Mouse (Mus musculus) forebrain, embryonic 11.5 days (tissue): ENCODE measurements around the gene Dctn3. TPM values are rescaled to one million over a fixed set of nuclear protein-coding genes. Genes with fewer than 3 reads are reported as not detected.
"Not testable (repeated sequence)": the region's sequence is repeated elsewhere in the genome, so short reads cannot be mapped to it uniquely, and the experiment has no call there.

Source experiments
- ATAC-seq: fragments of 200-750 bp; cut with Nextera tagmentation; replicated peaks from 2 replicates; pipeline ENCODE4 v1.8.0; 2017; ENCODE audit warnings: moderate TSS enrichment; ENCODE audit not compliant: low FRiP score
- DNase-seq: peaks from one replicate; pipeline ENCODE4 v3.0.0-alpha.2; 2017; ENCODE audit warnings: low spot score
- H3K27ac ChIP-seq: fragments of 300-500 bp; sonication (generic); 2 replicates; pipeline ENCODE4 v1.5.1; 2014; ENCODE audit warnings: low read depth, low read length
- H3K27me3 ChIP-seq: fragments of 300-500 bp; sonication (generic); 2 replicates; pipeline ENCODE4 v1.6.1; 2014; ENCODE audit warnings: mild to moderate bottlenecking, low read length, mixed read lengths; ENCODE audit not compliant: control insufficient read depth, insufficient read depth
- H3K36me3 ChIP-seq: fragments of 300-500 bp; sonication (generic); 2 replicates; pipeline ENCODE4 v1.6.1; 2014; ENCODE audit warnings: mild to moderate bottlenecking, low read length, moderate library complexity, mixed read lengths; ENCODE audit not compliant: control insufficient read depth, insufficient read depth
- H3K4me1 ChIP-seq: fragments of 300-500 bp; sonication (generic); replicated peaks from 2 replicates; pipeline ENCODE4 v1.6.1; 2014; ENCODE audit warnings: low read length, mixed read lengths; ENCODE audit not compliant: control insufficient read depth, insufficient read depth
- H3K4me2 ChIP-seq: fragments of 300-500 bp; sonication (generic); 2 replicates; pipeline ENCODE4 v1.6.1; 2014; ENCODE audit warnings: low read depth, mild to moderate bottlenecking, low read length, moderate library complexity, mixed read lengths; ENCODE audit not compliant: severe bottlenecking
- H3K4me3 ChIP-seq: fragments of 300-500 bp; sonication (generic); 2 replicates; pipeline ENCODE4 v1.5.1; 2014; ENCODE audit warnings: low read depth, low read length
- H3K9ac ChIP-seq: fragments of 300-500 bp; sonication (generic); 2 replicates; pipeline ENCODE4 v1.6.1; 2014; ENCODE audit warnings: low read length
- H3K9me3 ChIP-seq: fragments of 300-500 bp; sonication (generic); 2 replicates; pipeline ENCODE4 v1.6.1; 2016; ENCODE audit warnings: low read length, mixed read lengths; ENCODE audit not compliant: control insufficient read depth
- WGBS: fragments of 180-500 bp; shearing (Covaris S2); extraction: QIAGEN DNeasy Blood & Tissue Kit; methylation state at CpG from one replicate; pipeline ENCODE4 v1.1.7; 2014; 5-methylcytosine and 5-hydroxymethylcytosine counted together
- polyA plus RNA-seq: library from polyadenylated mRNA; unstranded; fragments of >200 nt; fragmentation: Nextera tagmentation; extraction: Ambion mirVana; gene quantifications from 2 replicates; pipeline ENCODE4 v1.2.1, GENCODE M21; 2014

Dctn3 gene
- polyA plus RNA-seq, 1 experiment from 2014 or later: 135 TPM

DNA sequence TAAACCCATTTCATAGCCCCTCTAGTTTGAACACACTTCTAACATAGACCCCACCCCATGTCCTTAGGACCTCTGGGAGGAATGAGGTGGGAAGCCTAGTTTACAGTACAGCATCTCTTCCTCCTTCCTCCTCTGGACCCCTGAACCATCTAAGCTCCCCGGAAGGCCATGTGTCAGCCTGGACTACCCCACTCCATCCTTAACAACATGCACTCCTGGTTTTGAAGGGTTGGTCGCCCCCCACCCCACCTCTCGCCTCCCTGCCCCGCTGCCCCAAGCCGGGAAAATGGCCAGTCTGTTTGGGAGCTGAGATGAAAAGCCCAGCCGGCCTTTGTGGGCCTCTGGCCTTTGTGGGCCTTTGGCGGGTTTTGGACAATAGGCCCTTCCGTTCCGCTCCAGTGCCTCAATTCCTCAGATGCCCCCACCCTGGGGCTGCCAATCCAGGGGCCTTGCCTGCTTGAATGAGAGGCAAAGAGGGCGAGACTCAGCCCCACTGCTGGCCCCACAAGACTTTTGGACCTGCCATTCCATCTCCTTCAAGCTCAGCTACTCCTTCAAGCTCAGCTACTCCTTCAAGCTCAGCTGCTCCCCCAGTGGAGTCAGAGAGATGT, 37.0 kb downstream of the Dctn3 start:
- DNase-seq (peak; percentile 77), ATAC-seq (peak; percentile 71)
- not testable (repeated sequence) for H3K9ac ChIP-seq, H3K36me3 ChIP-seq, H3K4me2 ChIP-seq, H3K27me3 ChIP-seq, H3K9me3 ChIP-seq, H3K4me3 ChIP-seq
- peaks cover 12% of the 10 kb centered on the region for H3K4me1 ChIP-seq
- H3K27ac ChIP-seq: peak overlapping the region; percentile 72; the same call in 1 of the 2 replicates
- WGBS: 3% methylated on average over 8 of the region's 10 CpGs

DNA sequence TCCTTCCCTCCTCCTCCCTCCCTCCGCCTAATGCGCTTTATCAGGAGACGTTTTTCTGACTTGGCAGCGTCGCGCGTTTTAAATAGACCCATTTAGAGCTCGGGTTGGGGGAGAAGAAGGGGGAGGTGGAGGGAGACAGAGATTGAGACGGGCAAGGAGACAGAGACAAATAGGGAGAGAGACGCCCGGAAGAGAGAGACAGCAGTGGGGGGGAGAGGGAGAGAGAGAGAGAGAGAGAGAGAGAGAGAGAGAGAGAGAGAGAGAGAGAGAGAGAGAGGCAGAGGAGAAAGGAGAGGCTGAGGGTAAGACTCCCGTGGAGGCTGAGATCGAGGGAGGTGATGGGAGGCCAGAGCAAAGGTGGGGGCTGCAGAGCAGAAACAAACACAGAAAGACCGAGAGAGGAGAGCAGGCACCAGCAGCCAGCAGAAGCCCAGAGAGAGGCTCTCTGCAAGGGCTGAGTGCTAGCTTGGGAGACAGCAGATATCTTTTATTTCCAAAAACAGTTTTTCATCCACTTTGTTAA, 38.0 kb downstream of the Dctn3 start:
- 1% methylated on average over 14 of the region's 14 CpGs for WGBS
- H3K9ac ChIP-seq, H3K27me3 ChIP-seq, H3K36me3 ChIP-seq, H3K4me3 ChIP-seq, ATAC-seq, H3K4me2 ChIP-seq, H3K9me3 ChIP-seq: not testable (repeated sequence)
- peak overlapping the region; percentile 64; the same call in 1 of the 2 replicates for H3K27ac ChIP-seq
- peaks cover 16% of the 10 kb centered on the region for H3K4me1 ChIP-seq
- peak; percentile 59 for DNase-seq

DNA sequence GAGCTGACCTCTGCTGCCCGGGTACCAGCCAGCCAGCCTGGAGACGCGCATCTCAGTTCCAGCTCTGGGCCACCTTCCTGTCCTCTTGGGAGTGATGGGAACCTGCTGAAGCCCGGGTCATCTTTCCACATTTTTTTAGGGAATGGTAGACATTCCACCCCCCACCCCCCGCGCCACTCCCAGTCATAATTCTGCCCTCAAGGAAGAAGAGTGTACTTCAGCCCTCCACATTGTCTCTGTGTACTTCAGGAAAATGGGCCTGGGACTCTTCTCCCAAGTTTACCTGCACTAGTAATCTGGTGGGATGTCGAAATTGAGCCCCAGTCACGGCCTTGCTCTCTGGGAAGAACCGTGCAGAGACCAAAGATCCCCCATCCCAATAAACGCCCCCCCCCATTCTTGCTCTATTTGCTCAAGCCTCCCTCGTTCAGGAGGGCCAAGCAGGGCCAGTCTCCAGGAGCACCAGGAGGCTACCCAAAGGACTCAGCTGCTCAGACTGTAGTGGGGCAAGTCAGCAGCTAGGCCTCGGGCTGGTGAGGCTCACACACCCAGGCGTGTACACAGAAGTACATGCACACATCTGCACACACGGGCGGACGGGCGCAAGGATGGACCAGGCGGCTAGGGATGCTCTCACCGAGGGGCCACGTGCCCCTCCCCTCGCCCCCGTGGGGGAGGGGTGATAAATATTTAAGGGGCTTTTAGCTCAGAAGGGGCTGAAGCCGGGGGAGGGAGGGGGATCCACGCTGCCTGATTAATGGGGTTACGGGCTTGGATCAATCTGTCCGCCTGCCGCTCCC, 38.6 kb downstream of the Dctn3 start:
- peak; percentile 75 for DNase-seq

DNA sequence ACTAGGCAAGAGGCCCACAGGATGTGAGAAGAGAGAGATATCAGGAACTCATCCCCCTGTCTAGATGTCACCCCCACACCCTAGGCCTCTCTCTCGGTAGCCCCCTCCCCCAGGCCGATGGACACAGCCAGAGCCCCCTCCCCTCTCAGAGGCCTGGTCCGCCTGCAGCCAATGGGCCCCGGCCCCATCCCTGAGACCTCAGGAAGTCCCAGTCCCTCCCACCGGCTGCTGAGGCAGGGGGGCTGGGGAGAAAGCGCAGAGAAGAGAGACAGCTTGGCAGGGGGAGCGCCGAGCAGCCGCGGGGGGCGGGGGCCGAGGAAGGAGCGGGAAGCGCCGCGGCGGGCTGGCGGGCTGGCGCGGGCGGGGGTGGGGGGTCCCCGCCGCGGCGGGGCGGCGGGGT, 39.7 kb downstream of the Dctn3 start:
- WGBS: no CpG with 5 or more reads among the region's 27 CpGs
- not testable (repeated sequence) for H3K4me3 ChIP-seq

More for the DNA sequence above, 38.6 kb downstream of the Dctn3 start:
- not testable (repeated sequence) for H3K9ac ChIP-seq, H3K36me3 ChIP-seq, H3K27me3 ChIP-seq, H3K4me3 ChIP-seq, H3K9me3 ChIP-seq
- Histone ChIP-seq H3K4me2 (0 out of 2 replicates have a peak overlapping the region, but pooled peaks have one; percentile 8), H3K4me1 (peaks cover 23% of the 10 kb centered on the region), H3K27ac (peak overlapping the region; percentile 84)
- ATAC-seq: peak; percentile 62
- WGBS: under 1% methylated on average over 23 of the region's 27 CpGs

DNA sequence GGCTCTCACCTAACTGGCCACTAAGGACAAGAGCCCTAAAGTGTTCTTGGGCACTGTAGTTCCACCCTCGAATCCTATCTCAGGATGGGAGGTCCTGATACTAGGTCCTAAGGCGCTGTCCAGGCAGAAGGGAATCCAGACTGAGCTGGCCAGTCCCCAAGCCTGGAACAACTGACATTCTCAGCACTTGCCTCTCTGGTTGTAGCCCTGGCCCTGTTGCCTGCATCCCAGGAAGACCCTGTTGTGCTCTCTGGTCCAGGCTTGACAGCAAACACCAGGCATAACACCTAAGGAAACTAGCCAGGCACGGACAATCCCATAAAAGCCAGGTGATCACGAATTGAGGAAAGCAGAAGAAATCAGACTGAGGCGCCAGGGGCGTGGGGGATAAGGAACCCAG, 40.2 kb downstream of the Dctn3 start:
- ATAC-seq (no peak), DNase-seq (peak; percentile 52)
- no peaks in the 10 kb centered on the region for H3K27me3 ChIP-seq
- WGBS: 21% methylated on average over 6 of the region's 6 CpGs
- no peak overlapping the region for H3K4me3 ChIP-seq
- no peaks in the 10 kb centered on the region for H3K36me3 ChIP-seq
- H3K4me1 ChIP-seq: peaks cover 35% of the 10 kb centered on the region
- H3K4me2 ChIP-seq: peak overlapping the region; percentile 34; the same call in 1 of the 2 replicates
- H3K27ac ChIP-seq: peak overlapping the region; percentile 19; the same call in 1 of the 2 replicates
- no peaks in the 10 kb centered on the region for H3K9me3 ChIP-seq
- H3K9ac ChIP-seq: peak overlapping the region; percentile 33; the same call in 1 of the 2 replicates

More for the DNA sequence above, 39.7 kb downstream of the Dctn3 start:
- H3K27ac ChIP-seq: peak overlapping the region; percentile 19; the same call in 1 of the 2 replicates
- H3K9ac ChIP-seq, H3K9me3 ChIP-seq, H3K27me3 ChIP-seq, H3K36me3 ChIP-seq: not testable (repeated sequence)
- peaks cover 30% of the 10 kb centered on the region for H3K4me1 ChIP-seq
- ATAC-seq (peak; percentile 42), DNase-seq (peak; percentile 53)
- peak overlapping the region; percentile 29; the same call in 1 of the 2 replicates for H3K4me2 ChIP-seq

DNA sequence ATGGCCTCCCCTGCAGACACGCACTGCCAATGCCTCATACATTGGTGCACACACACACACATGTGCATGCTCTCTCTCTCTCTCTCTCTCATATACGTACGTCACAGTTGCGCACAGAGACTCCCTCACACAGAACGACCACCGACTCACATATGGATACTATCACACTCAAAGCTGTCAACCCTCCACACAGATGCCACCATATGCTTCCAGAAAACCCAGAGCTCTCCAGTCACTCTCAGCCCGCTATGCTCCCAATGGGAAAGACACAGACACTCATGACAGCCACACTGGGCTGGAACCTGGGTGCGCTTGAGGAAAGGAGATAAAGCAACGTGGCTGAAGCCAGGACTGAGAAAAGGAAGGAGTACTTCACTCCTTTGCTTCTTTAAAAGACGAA, 41.0 kb downstream of the Dctn3 start:
- WGBS: 84% methylated on average over 10 of the region's 10 CpGs
- DNase-seq: no peak
- H3K4me3 ChIP-seq: no peak overlapping the region
- no peak overlapping the region for H3K4me2 ChIP-seq
- H3K36me3 ChIP-seq: no peaks in the 10 kb centered on the region
- no peaks in the 10 kb centered on the region for H3K27me3 ChIP-seq
- H3K27ac ChIP-seq: no peak overlapping the region
- no peaks in the 10 kb centered on the region for H3K9me3 ChIP-seq
- ATAC-seq: no peak
- H3K9ac ChIP-seq: no peak overlapping the region; the same call in 1 of the 2 replicates
- peaks cover 43% of the 10 kb centered on the region for H3K4me1 ChIP-seq

DNA sequence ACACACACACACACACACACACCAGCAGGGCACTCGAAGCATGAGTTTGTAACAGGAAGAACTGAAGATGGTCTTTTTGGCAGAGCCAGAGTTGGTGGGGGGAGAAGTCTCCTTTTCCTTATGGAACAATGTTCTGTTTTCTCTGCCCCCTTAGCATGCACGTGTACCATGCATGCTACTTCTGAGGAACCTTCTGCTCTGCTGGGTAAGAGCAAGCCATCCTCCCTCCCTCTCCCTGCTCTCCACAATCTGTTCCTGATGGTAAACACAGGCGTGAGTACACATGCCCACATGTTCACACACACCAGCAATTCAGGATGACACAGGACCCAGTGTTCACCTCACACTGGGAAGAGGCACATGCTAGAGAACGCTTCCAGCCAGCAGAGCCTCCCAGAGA, 41.8 kb downstream of the Dctn3 start:
- H3K4me3 ChIP-seq: no peak overlapping the region
- no peaks in the 10 kb centered on the region for H3K9me3 ChIP-seq
- no peak overlapping the region for H3K4me2 ChIP-seq
- no peaks in the 10 kb centered on the region for H3K27me3 ChIP-seq
- DNase-seq: no peak
- H3K4me1 ChIP-seq: peaks cover 51% of the 10 kb centered on the region
- H3K36me3 ChIP-seq: no peaks in the 10 kb centered on the region
- no peak overlapping the region for H3K9ac ChIP-seq
- 71% methylated on average over 4 of the region's 4 CpGs for WGBS
- ATAC-seq: no peak
- H3K27ac ChIP-seq: no peak overlapping the region

DNA sequence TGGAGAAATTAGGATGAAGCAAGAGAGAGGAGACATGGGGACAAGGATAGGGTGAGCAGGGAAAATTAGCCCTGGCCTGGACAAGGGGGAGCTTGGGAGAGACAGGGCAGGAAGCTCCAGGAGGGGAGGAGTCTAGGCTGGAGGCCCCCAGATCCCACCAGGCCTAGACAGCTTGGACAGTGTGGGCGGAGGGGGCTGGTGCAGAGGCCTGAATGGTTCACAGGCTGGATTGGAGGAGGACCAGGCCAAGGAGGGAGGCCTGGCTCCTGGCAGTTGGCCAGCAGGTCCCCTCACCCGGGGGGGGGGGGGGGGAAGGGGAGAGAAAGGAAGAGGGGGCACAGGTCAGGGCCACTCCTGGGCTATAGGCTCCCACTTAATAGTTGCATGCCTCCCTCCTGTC, 43.7 kb downstream of the Dctn3 start:
- H3K4me1 ChIP-seq: peaks cover 54% of the 10 kb centered on the region
- DNase-seq (peak; percentile 55), ATAC-seq (no peak)
- no peaks in the 10 kb centered on the region for H3K9me3 ChIP-seq
- peak overlapping the region; percentile 47; the same call in 1 of the 2 replicates for H3K9ac ChIP-seq
- H3K27ac ChIP-seq: peak overlapping the region; percentile 50
- no peaks in the 10 kb centered on the region for H3K36me3 ChIP-seq
- H3K4me3 ChIP-seq: no peak overlapping the region
- WGBS: 36% methylated on average over 1 of the region's 2 CpGs
- no peaks in the 10 kb centered on the region for H3K27me3 ChIP-seq
- no peak overlapping the region for H3K4me2 ChIP-seq
